Mouse (Mus musculus): ENCODE data around the gene Il10rb. TPM values are rescaled to one million over a fixed set of nuclear protein-coding genes. Genes with fewer than 3 reads are reported as not detected.

Il10rb gene
- total RNA-seq, 2 experiments from 2014 or later: 9.8 to 9.9 TPM

- no peak for DNase-seq (ENCODE audit: low spot score in 2 of 2)
These were observed 24.4 kb upstream of the Il10rb start for GRCm38 (mm10) chr16:91381606-91382005.

- no peak for DNase-seq (ENCODE audit: low spot score in 2 of 2)
These were observed 23.6 kb upstream of the Il10rb start for GRCm38 (mm10) chr16:91382261-91382790.

GRCm38 (mm10) chr16:91384221-91384620 is 21.7 kb upstream of the Il10rb start:
- DNase-seq (ENCODE audit: low spot score in 2 of 2): no peak

- no peak for DNase-seq (ENCODE audit: low spot score in 2 of 2)
These were observed 20.3 kb upstream of the Il10rb start for GRCm38 (mm10) chr16:91385621-91386020.

GRCm38 (mm10) chr16:91386419-91387120 is 19.4 kb upstream of the Il10rb start:
- DNase-seq (ENCODE audit: low spot score in 2 of 2): no peak

GRCm38 (mm10) chr16:91387121-91387486 is 18.9 kb upstream of the Il10rb start:
- DNase-seq (ENCODE audit: low spot score in 2 of 2): no peak

GRCm38 (mm10) chr16:91390100-91390499 is 15.9 kb upstream of the Il10rb start:
- no peak for DNase-seq (ENCODE audit: low spot score in 2 of 2)

GRCm38 (mm10) chr16:91391421-91391820 is 14.5 kb upstream of the Il10rb start, which contains the start of gene Gm21970:
Gene Gm21970, plus strand, starts transcription at chr16:91391721.
- no peak for DNase-seq (ENCODE audit: low spot score in 2 of 2)

GRCm38 (mm10) chr16:91394826-91395410 is 11.0 kb upstream of the Il10rb start:
- no peak for DNase-seq (ENCODE audit: low spot score in 2 of 2)

GRCm38 (mm10) chr16:91395633-91396392 is 10.2 kb upstream of the Il10rb start:
- DNase-seq (ENCODE audit: low spot score in 2 of 2): peak in 1 of 2 experiments; percentile 12

- DNase-seq (ENCODE audit: low spot score in 2 of 2): no peak
These were observed 9.0 kb upstream of the Il10rb start for GRCm38 (mm10) chr16:91396844-91397537.

GRCm38 (mm10) chr16:91398030-91398429 is 7.9 kb upstream of the Il10rb start:
- DNase-seq (ENCODE audit: low spot score in 2 of 2): no peak

GRCm38 (mm10) chr16:91398944-91399343 is 7.0 kb upstream of the Il10rb start:
- no peak for DNase-seq (ENCODE audit: low spot score in 2 of 2)

GRCm38 (mm10) chr16:91401569-91402165 is 4.3 kb upstream of the Il10rb start:
- no peak for DNase-seq (ENCODE audit: low spot score in 2 of 2)

GRCm38 (mm10) chr16:91403784-91404183 is 2.2 kb upstream of the Il10rb start:
- DNase-seq (ENCODE audit: low spot score in 2 of 2): no peak

GRCm38 (mm10) chr16:91404187-91404586 is 1.8 kb upstream of the Il10rb start:
- DNase-seq (ENCODE audit: low spot score in 2 of 2): no peak

GRCm38 (mm10) chr16:91404828-91405577 is 961 bp upstream of the Il10rb start:
- DNase-seq (ENCODE audit: low spot score in 2 of 2): no peak

- DNase-seq (ENCODE audit: low spot score in 2 of 2): peak in 1 of 2 experiments; percentile 18
These were observed 739 bp downstream of the Il10rb start for GRCm38 (mm10) chr16:91406585-91407220.

GRCm38 (mm10) chr16:91413102-91413844 is 7.3 kb downstream of the Il10rb start:
- no peak for DNase-seq (ENCODE audit: low spot score in 2 of 2)
